Mouse (Mus musculus) cerebellum, adult 18-20 months (tissue): Measurements from ENCODE around the gene Tprn.

Experiments used
- DNase-seq, 2 experiments: peaks; one replicate each; pipeline ENCODE4 v3.0.0; 2021

Gene Tprn

GRCm38 (mm10) chr2:25262291-25262767, at the start of gene Tprn:
Gene Tprn (plus strand): TSS chr2:25262618.
- peak; percentile 97 to 99 for DNase-seq

- DNase-seq = no peak
These were observed 49.1 kb upstream of the Tprn start for GRCm38 (mm10) chr2:25213266-25213865.

DNA sequence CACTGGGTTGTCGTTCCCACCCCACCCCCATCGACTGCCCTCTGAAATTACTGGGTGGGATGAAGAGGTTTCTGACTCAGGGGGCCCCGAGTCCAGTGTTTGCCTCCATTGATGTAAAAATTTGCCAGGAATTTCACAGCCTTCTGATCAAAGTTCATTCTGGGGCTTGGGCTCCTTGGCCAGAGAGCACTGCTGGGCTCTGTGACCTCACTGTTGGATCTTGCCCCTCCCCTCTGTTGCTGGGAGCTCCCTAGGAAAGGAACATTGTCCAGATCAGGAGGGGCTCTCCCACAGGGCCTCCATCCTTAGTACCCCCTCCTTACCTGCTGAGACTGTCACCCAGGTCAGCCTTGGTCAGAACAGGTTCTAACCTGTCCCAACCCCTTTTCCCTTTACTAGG, 48.0 kb upstream of the Tprn start, which contains the start of gene Stpg3:
Stpg3 (minus strand) TSS at position 194 of the 400 bp plus-strand sequence.
- DNase-seq = peak in 1 of 2 experiments; percentile 0

DNA sequence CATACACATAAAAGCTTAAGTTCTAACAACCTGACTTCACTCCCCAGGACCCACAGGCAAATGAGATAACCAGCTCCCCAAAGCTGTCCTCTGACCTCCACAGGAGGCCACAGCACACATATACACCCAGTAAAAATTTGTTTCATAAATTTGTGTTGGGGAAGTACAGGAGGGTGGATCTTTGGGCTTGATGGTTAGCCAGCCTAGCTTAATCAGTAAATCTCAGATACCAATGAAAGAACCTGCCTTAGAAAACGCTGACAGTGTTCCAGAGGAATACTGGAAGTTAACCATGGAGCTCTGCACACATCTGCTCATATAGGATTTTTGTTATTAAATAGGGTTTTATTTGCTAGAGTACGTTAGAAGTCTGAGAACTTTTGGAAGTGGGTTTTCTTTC, 44.8 kb upstream of the Tprn start:
- no peak for DNase-seq

GRCm38 (mm10) chr2:25218445-25218844, 44.0 kb upstream of the Tprn start, which contains the start of gene Fam166a:
Gene Fam166a (plus strand): TSS chr2:25218745.
- no peak for DNase-seq

DNA sequence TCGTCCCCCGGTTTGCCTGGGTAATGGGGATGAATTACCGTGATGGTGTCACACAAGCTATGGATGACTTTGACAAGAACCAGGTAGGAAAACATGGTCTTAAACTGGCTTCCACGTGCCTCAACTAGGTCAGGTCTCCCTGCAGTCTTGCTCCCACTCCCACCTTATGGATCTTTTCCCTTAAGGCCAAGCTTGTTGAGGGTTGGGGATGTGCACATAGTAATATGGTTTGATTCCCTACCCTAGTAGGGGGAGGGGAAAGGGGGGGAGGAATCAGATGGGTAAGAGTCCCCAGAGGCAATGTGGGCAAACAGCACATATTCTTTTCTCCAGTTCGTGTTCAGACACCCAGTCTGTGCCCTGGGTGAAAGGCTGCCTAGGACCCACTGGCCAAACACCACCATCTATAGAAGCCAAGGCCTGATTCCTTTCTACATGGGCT, 41.1 kb upstream of the Tprn start:
- no peak for DNase-seq

- peak in 1 of 2 experiments; percentile 76 for DNase-seq
These were observed 38.5 kb upstream of the Tprn start for GRCm38 (mm10) chr2:25223681-25224491.

GRCm38 (mm10) chr2:25224492-25224765, 38.0 kb upstream of the Tprn start, which contains the start of gene Tubb4b:
Gene Tubb4b (minus strand): TSS chr2:25224702.
- DNase-seq = no peak

- peak; percentile 95 to 99 for DNase-seq
These were observed 37.4 kb upstream of the Tprn start for GRCm38 (mm10) chr2:25224766-25225752.

- DNase-seq = no peak
These were observed 36.5 kb upstream of the Tprn start for GRCm38 (mm10) chr2:25225811-25226379.

GRCm38 (mm10) chr2:25226864-25227263, 35.6 kb upstream of the Tprn start:
- DNase-seq = peak in 1 of 2 experiments; percentile 40

DNA sequence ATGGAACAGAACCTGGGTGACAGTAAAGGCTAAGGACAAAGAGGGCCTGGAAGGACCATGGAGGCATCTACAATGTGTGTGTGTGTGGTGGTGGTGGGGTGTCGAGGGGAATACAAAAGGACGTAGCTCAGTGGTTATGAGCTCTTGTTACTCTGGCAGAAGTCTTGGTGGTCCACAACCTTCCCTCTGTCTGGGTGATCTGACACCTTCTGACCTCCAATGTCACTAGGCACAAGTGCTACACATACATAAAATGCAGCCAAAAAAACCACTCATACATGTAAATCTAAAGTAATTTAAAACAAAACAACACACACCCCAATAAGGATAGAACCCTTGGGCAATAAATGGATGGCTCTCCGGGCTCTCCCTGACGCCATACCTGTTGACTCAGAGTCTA, 35.0 kb upstream of the Tprn start:
- DNase-seq = no peak

DNA sequence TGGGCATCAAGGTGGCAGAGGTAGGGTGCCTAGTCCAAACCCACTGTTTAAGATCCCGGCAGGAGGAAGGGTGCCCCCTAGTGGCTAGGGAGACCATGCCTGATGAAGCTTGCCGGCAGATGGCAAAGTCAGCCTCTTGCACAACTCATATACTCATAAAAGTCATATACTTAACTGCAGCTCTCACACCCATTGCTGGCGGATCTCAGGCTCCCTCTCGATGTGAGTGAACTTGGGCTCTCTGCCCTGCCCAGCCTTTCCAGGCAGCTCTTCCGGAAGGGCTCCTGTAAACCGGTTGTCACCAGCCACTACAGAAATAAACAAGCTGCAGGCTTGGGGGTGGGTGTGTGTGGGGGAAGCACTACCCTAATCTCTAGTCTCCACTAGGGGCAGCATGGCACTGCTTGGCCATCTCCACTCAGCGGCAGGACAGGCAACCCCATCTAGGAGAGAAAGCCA, 34.0 kb upstream of the Tprn start:
- peak; percentile 87 to 90 for DNase-seq

DNA sequence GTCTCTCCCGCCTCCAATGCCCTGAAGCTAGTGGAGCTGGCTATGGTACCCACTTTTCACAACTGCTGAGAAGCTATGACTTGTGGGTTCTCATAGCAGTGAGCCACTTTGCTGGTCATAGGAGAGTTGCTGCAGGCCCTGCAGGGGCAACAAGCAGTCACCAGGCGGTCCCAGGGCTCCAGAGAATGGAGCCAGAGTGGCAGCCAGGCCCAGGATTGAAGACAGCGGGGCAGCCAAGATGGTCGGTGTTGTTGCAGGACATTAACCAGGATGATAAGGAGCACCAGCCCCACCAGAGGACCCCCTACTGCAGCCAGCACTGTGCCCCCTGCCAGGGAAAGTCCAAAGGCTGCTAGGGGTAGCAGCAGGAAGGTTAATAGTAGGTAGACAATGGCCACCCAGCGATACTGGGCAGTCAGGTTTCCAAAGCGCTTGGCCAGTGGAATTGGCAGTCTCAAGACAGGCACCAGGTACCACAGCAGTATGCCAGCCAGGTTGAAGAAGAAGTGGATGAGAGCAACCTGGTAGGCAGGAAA, 33.4 kb upstream of the Tprn start:
- DNase-seq = no peak

DNA sequence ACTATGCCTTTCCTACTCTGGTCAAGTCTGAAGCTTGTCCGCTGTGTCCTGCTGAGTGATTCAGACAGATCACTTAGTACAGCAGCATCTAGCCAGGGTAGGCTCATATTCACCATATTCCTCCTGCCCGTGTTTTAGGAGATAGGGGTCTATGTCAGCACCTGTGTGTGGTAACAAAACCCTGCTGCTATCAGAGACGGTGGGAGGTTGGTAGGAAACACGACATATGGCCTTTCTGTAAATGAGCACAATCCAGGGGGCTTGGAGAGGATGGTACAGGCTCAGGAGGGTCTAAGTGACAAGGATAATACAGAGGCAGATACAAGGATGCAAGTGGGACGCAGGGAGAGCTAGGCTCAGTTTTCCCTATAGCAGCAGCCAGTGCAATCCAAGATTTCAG, 32.8 kb upstream of the Tprn start:
- no peak for DNase-seq

- no peak for DNase-seq
These were observed 31.8 kb upstream of the Tprn start for GRCm38 (mm10) chr2:25230581-25230980.

- no peak for DNase-seq
These were observed 31.4 kb upstream of the Tprn start for GRCm38 (mm10) chr2:25231038-25231437.

GRCm38 (mm10) chr2:25233421-25233820, 29.0 kb upstream of the Tprn start:
- no peak for DNase-seq

DNA sequence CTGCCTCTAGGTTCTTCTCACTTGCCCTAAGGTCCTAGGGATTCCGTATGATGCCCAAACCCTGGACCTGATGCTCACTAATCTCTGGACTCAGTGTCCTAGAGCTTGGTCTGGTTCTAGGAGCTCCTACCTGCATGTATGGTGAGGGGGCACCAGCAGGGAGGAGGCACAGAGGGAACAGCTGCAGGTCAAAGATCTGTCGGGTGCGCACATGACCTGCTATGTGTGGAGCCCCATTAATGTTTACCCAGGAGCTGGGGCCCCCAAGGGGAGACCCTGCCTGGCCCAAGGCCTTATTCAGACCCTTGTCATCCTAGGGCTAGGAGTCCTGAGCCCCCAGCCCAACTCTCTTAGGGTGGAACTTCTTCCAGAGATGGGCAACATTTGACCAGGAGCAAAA, 28.4 kb upstream of the Tprn start, which contains the start of gene Slc34a3:
Slc34a3 (minus strand) TSS at position 315 of the 400 bp plus-strand sequence.
- no peak for DNase-seq

- DNase-seq = no peak
These were observed 27.7 kb upstream of the Tprn start for GRCm38 (mm10) chr2:25234551-25235220.

DNA sequence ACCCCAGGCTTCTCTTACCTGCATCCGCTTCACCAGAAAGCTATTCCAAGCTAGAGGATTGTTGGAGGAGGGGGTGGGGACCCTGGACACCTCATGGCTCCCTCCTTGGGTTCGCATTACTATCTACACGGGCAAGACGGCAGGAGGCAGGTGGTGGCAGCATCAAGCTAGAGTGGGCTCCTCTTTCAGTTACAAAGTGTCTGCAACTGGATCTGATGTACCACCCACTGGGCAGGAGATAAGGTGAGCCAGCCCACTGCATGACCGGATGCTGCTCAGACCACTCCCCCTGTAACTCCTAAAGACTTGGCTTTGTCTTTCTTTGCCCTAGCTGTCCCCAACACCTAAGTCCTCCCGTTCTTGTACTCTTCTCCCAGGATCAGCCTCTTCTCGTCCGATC, 25.8 kb upstream of the Tprn start, which contains the start of gene Rnf224:
Rnf224 (minus strand) TSS at position 174 of the 400 bp plus-strand sequence.
- DNase-seq = no peak
